Mouse (Mus musculus) embryonic facial prominence, embryonic 14.5 days (tissue): ENCODE results near the gene Rpl23. TPM values are rescaled to one million over a fixed set of nuclear protein-coding genes. Genes with fewer than 3 reads are reported as not detected.
A peak's percentile ranks its signal among the peaks of the same experiment; 100 is the strongest.

Experiments
- ATAC-seq: fragments of 200-750 bp; cut with Nextera tagmentation; 2 replicates; pipeline ENCODE4 v1.8.0; 2017; ENCODE audit warnings: low read depth, moderate number of reproducible peaks, moderate TSS enrichment
- DNase-seq: peaks from one replicate; pipeline ENCODE4 v3.0.0-alpha.2; 2015; ENCODE audit warnings: low spot score
- H3K27ac ChIP-seq: fragments of 300-500 bp; sonication (generic); replicated peaks from 2 replicates; pipeline ENCODE4 v1.5.1; 2014; ENCODE audit warnings: low read depth, mild to moderate bottlenecking, low read length, moderate library complexity
- H3K27me3 ChIP-seq: fragments of 300-500 bp; sonication (generic); replicated peaks from 2 replicates; pipeline ENCODE4 v1.6.1; 2014; ENCODE audit warnings: low read length; ENCODE audit not compliant: control insufficient read depth, insufficient read depth
- H3K36me3 ChIP-seq: fragments of 300-500 bp; sonication (generic); 2 replicates; pipeline ENCODE4 v1.6.1; 2014; ENCODE audit warnings: low read length, mixed read lengths; ENCODE audit not compliant: control insufficient read depth, insufficient read depth
- H3K4me1 ChIP-seq: fragments of 300-500 bp; sonication (generic); 2 replicates; pipeline ENCODE4 v1.6.1; 2014; ENCODE audit warnings: antibody characterized with exemption, low read length; ENCODE audit not compliant: control insufficient read depth, insufficient read depth
- H3K4me2 ChIP-seq: fragments of 300-500 bp; sonication (generic); 2 replicates; pipeline ENCODE4 v1.6.1; 2014; ENCODE audit warnings: low read depth, mild to moderate bottlenecking, low read length, moderate library complexity, mixed read lengths
- H3K4me3 ChIP-seq: fragments of 300-500 bp; sonication (generic); 2 replicates; pipeline ENCODE4 v1.5.1; 2014; ENCODE audit warnings: low read depth, mild to moderate bottlenecking, low read length
- H3K9ac ChIP-seq: fragments of 300-500 bp; sonication (generic); 2 replicates; pipeline ENCODE4 v1.6.1; 2014; ENCODE audit warnings: low read depth, mild to moderate bottlenecking, low read length, moderate library complexity, mixed read lengths
- H3K9me3 ChIP-seq: fragments of 300-500 bp; sonication (generic); 2 replicates; pipeline ENCODE4 v1.6.1; 2016; ENCODE audit warnings: low read length; ENCODE audit not compliant: control insufficient read depth
- WGBS: fragments of 180-500 bp; shearing (Covaris S2); extraction: QIAGEN DNeasy Blood & Tissue Kit; methylation state at CpG from one replicate; pipeline ENCODE4 v1.1.7; 2014; 5-methylcytosine and 5-hydroxymethylcytosine counted together
- polyA plus RNA-seq: library from polyadenylated mRNA; unstranded; fragments of >200 nt; fragmentation: Nextera tagmentation; extraction: Ambion mirVana; gene quantifications from 2 replicates; pipeline ENCODE4 v1.2.1, GENCODE M21; 2014

Gene Rpl23
- polyA plus RNA-seq, 1 experiment from 2014 or later: 810 TPM

GRCm38 (mm10) chr11:97824895-97825294 is 42.7 kb upstream of the Rpl23 start:
- peak overlapping the region; percentile 27; the same call in 1 of the 2 replicates for H3K9ac ChIP-seq
- H3K27ac ChIP-seq: no peak overlapping the region
- DNase-seq (no peak), ATAC-seq (no peak)
- H3K4me2 ChIP-seq: no peak overlapping the region
- no peaks in the 10 kb centered on the region for H3K27me3 ChIP-seq
- H3K4me3 ChIP-seq: no peak overlapping the region
- no peaks in the 10 kb centered on the region for H3K9me3 ChIP-seq
- H3K4me1 ChIP-seq: no peaks in the 10 kb centered on the region
- H3K36me3 ChIP-seq: peaks cover 75% of the 10 kb centered on the region
- WGBS: 74% methylated on average over 5 of the region's 6 CpGs

- WGBS: 97% methylated on average over 11 of the region's 11 CpGs
- ATAC-seq (no peak), DNase-seq (no peak)
- Histone ChIP-seq H3K4me3 (no peak overlapping the region), H3K4me2 (no peak overlapping the region), H3K36me3 (peaks cover 75% of the 10 kb centered on the region), H3K9ac (no peak overlapping the region), H3K27me3 (no peaks in the 10 kb centered on the region), H3K9me3 (no peaks in the 10 kb centered on the region), H3K27ac (no peak overlapping the region), H3K4me1 (no peaks in the 10 kb centered on the region)
Observed at GRCm38 (mm10) chr11:97824168-97824567, 41.9 kb upstream of the Rpl23 start.

GRCm38 (mm10) chr11:97822840-97823603 is 40.8 kb upstream of the Rpl23 start:
- no peaks in the 10 kb centered on the region for H3K27me3 ChIP-seq
- DNase-seq (no peak), ATAC-seq (no peak)
- H3K4me2 ChIP-seq: no peak overlapping the region
- peaks cover 68% of the 10 kb centered on the region for H3K36me3 ChIP-seq
- WGBS: 59% methylated on average over 20 of the region's 20 CpGs
- H3K4me1 ChIP-seq: peaks cover 8% of the 10 kb centered on the region
- H3K4me3 ChIP-seq: no peak overlapping the region
- H3K9ac ChIP-seq: no peak overlapping the region
- no peaks in the 10 kb centered on the region for H3K9me3 ChIP-seq
- no peak overlapping the region for H3K27ac ChIP-seq

GRCm38 (mm10) chr11:97821401-97822064 is 39.3 kb upstream of the Rpl23 start:
- Histone ChIP-seq H3K4me2 (no peak overlapping the region), H3K9me3 (no peaks in the 10 kb centered on the region), H3K36me3 (peaks cover 67% of the 10 kb centered on the region), H3K9ac (no peak overlapping the region), H3K27ac (no peak overlapping the region), H3K4me1 (peaks cover 21% of the 10 kb centered on the region), H3K27me3 (no peaks in the 10 kb centered on the region), H3K4me3 (no peak overlapping the region)
- 96% methylated on average over 8 of the region's 8 CpGs for WGBS
- no peak for DNase-seq
- no peak for ATAC-seq

GRCm38 (mm10) chr11:97820840-97821239 is 38.6 kb upstream of the Rpl23 start:
- Histone ChIP-seq H3K9me3 (no peaks in the 10 kb centered on the region), H3K27ac (no peak overlapping the region), H3K9ac (no peak overlapping the region), H3K27me3 (no peaks in the 10 kb centered on the region), H3K4me3 (no peak overlapping the region), H3K4me1 (peaks cover 21% of the 10 kb centered on the region), H3K4me2 (no peak overlapping the region), H3K36me3 (peaks cover 67% of the 10 kb centered on the region)
- ATAC-seq (no peak), DNase-seq (no peak)
- 64% methylated on average over 4 of the region's 4 CpGs for WGBS

GRCm38 (mm10) chr11:97819923-97820322 is 37.7 kb upstream of the Rpl23 start:
- H3K9me3 ChIP-seq: no peaks in the 10 kb centered on the region
- H3K4me1 ChIP-seq: peaks cover 21% of the 10 kb centered on the region
- H3K27ac ChIP-seq: no peak overlapping the region
- WGBS: 59% methylated on average over 5 of the region's 5 CpGs
- no peak overlapping the region for H3K9ac ChIP-seq
- no peak for ATAC-seq
- no peak overlapping the region for H3K4me3 ChIP-seq
- no peak for DNase-seq
- H3K36me3 ChIP-seq: peaks cover 67% of the 10 kb centered on the region
- no peak overlapping the region for H3K4me2 ChIP-seq
- H3K27me3 ChIP-seq: no peaks in the 10 kb centered on the region

GRCm38 (mm10) chr11:97819102-97819501 is 36.9 kb upstream of the Rpl23 start:
- ATAC-seq (no peak), DNase-seq (no peak)
- WGBS: 63% methylated on average over 4 of the region's 4 CpGs
- Histone ChIP-seq H3K4me1 (peaks cover 24% of the 10 kb centered on the region), H3K9me3 (no peaks in the 10 kb centered on the region), H3K36me3 (peaks cover 65% of the 10 kb centered on the region), H3K4me3 (no peak overlapping the region), H3K9ac (no peak overlapping the region), H3K27ac (peak overlapping the region; percentile 49; the same call in 1 of the 2 replicates), H3K4me2 (no peak overlapping the region), H3K27me3 (no peaks in the 10 kb centered on the region)

- H3K36me3 ChIP-seq: peaks cover 62% of the 10 kb centered on the region
- H3K4me2 ChIP-seq: no peak overlapping the region
- WGBS: 9% methylated on average over 4 of the region's 4 CpGs
- DNase-seq (no peak), ATAC-seq (peak; percentile 62)
- peaks cover 24% of the 10 kb centered on the region for H3K4me1 ChIP-seq
- H3K4me3 ChIP-seq: no peak overlapping the region
- peak overlapping the region; percentile 49; the same call in 1 of the 2 replicates for H3K27ac ChIP-seq
- no peaks in the 10 kb centered on the region for H3K27me3 ChIP-seq
- 0 out of 2 replicates have a peak overlapping the region, but pooled peaks have one; percentile 5 for H3K9ac ChIP-seq
- H3K9me3 ChIP-seq: no peaks in the 10 kb centered on the region
Observed at GRCm38 (mm10) chr11:97818571-97818970, 36.3 kb upstream of the Rpl23 start.
